In genomic region chr6:29378678-29379077, GRCm38 (mm10) we compare ENCODE assay signal across 20 mouse cellular contexts. TPM values are rescaled to one million over a fixed set of nuclear protein-coding genes. Genes with fewer than 3 reads are reported as not detected.
DNase-seq lines count a peak whose midpoint lies in the region; ATAC-seq and TF ChIP-seq lines count a peak whose summit lies in the region.
"Had no signal": no experiment of that assay in that cellular context is flagged by ENCODE, and none has a peak within 500 bp of the region (broad histone marks: within the 10 kb centered on the region; RNA-seq: fewer than 3 reads in every experiment).

No protein-coding gene starts in this region.

- H3K27ac ChIP-seq in lung, embryonic 14.5 days (ENCODE audit: low read depth), result no peak overlapping the region

- H3K9ac ChIP-seq in lung, embryonic 14.5 days, result no peak overlapping the region

- no peak overlapping the region for H3K4me2 ChIP-seq in lung, embryonic 14.5 days
- no peak overlapping the region for H3K4me2 ChIP-seq in myocyte (ENCODE audit: low read depth)

- peak; percentile 33; the same call in 1 of the 2 replicates for ATAC-seq in lung, embryonic 14.5 days (ENCODE audit: insufficient read depth)
- ATAC-seq: activated CD4-positive, CD25-positive, alpha-beta regulatory T cell, adult 4 months; CD4-positive, CD25-positive, alpha-beta regulatory T cell, adult 4 months; Patski had no signal

- no peaks in the 10 kb centered on the region for H3K79me2 ChIP-seq in myocyte (ENCODE audit: control insufficient read depth, insufficient read depth)

- H3K4me3 ChIP-seq in lung, embryonic 14.5 days (ENCODE audit: low read depth, low read length), result no peak overlapping the region
- no peak overlapping the region for H3K4me3 ChIP-seq in lung, adult 2 months (replicated peaks; ENCODE audit: extremely low read depth, low read depth, low read length)
- H3K4me3 ChIP-seq in myocyte, result no peak overlapping the region

- H3K4me1 ChIP-seq in lung, embryonic 14.5 days (ENCODE audit: insufficient read depth), result no peaks in the 10 kb centered on the region
- H3K4me1 ChIP-seq in lung, adult 2 months (ENCODE audit: control insufficient read depth, insufficient read depth, low read length), result no peaks in the 10 kb centered on the region

- no peak for DNase-seq in lung, embryonic 14.5 days
- DNase-seq in lung, adult 2 months, result no peak
- DNase-seq in cerebellum, adult 9-10 months, result no peak
- DNase-seq: adrenal gland, adult 2 months; adrenal gland, adult 8-10 months; adrenal gland, postnatal 10 days; adrenal gland, postnatal 14 days; adrenal gland, postnatal 25 days; adrenal gland, postnatal 36 days; B cell, adult 2 months; cerebellum, adult 11 months; cerebellum, adult 11-12 months; cerebellum, adult 18-20 months had no signal

- no peak for TF ChIP-seq POLR2A in lung, adult 2 months (IDR thresholded peaks at IDR 0.05; ENCODE audit: borderline replicate concordance, extremely low read depth, low read depth, low read length)
- TF ChIP-seq POLR2A in myocyte (IDR thresholded peaks at IDR 0.05; ENCODE audit: insufficient read length, low read depth), result peak; percentile 38

- no peaks in the 10 kb centered on the region for H3K9me3 ChIP-seq in lung, embryonic 14.5 days (ENCODE audit: low read depth, low read length)
- H3K9me3 ChIP-seq: G1E had no signal

- no peaks in the 10 kb centered on the region for H3K27me3 ChIP-seq in lung, embryonic 14.5 days (ENCODE audit: insufficient read depth, low read length)
- H3K27me3 ChIP-seq in myocyte (ENCODE audit: control insufficient read depth, insufficient read depth, insufficient read length), result no peaks in the 10 kb centered on the region
- H3K27me3 ChIP-seq: CH12.LX, Patski had no signal

- no peak overlapping the region for H3ac ChIP-seq in myocyte (ENCODE audit: control insufficient read depth, insufficient read length)

- 93% methylated on average over 10 of the region's 10 CpGs for WGBS in lung, embryonic 14.5 days
- WGBS in lung, adult 2 months, result 93% methylated on average over 10 of the region's 10 CpGs

- TF ChIP-seq CTCF in lung, embryonic 14.5 days (IDR thresholded peaks at IDR 0.05; ENCODE audit: low read depth), result no peak
- TF ChIP-seq CTCF in lung, adult 2 months (IDR thresholded peaks at IDR 0.05; ENCODE audit: insufficient read depth, low read length), result no peak

- H3K36me3 ChIP-seq in lung, embryonic 14.5 days (ENCODE audit: insufficient read depth), result peaks cover 48% of the 10 kb centered on the region
- H3K36me3 ChIP-seq in myocyte (ENCODE audit: control insufficient read depth, insufficient read depth), result peaks cover 38% of the 10 kb centered on the region

TF ChIP-seq in myocyte, 11 proteins besides CTCF, POLR2A, EP300 and RAD21:
- TF ChIP-seq MYOG (IDR thresholded peaks at IDR 0.05; ENCODE audit: control insufficient read depth in 1 of 3, insufficient read depth in 1 of 3, insufficient read length in 2 of 3, low read depth in 2 of 3) (no peak), POLR2AphosphoS2 (IDR thresholded peaks at IDR 0.05; ENCODE audit: insufficient read length, low read depth) (peak; percentile 91)
TF ChIP-seq in myocyte: peak in this region for 1.

RNA-seq across cellular contexts. Expression of gene Opn1sw, which starts 9.6 kb away (rescaled TPM):
- polyA plus RNA-seq in lung, embryonic 14.5 days (2014; fragmentation: Nextera tagmentation; extraction: Ambion mirVana), result 0.61 and 0.84 TPM in 2 replicates
- polyA plus RNA-seq in lung, adult 2 months (2012; rRNA removed), result 0.11 and 0.21 TPM in 2 replicates
- polyA plus RNA-seq in myocyte (2012; fragmentation: generic; extraction: Trizol), result 0.17 TPM
- polyA plus RNA-seq: adrenal gland, adult 2 months; G1E had no signal

RNA-seq across cellular contexts. Expression of gene Ccdc136, which starts 17.4 kb away (rescaled TPM):
- 15.3 and 15.8 TPM in 2 replicates for polyA plus RNA-seq in lung, embryonic 14.5 days (2014; fragmentation: Nextera tagmentation; extraction: Ambion mirVana)
- 2.5 and 3.2 TPM in 2 replicates for polyA plus RNA-seq in lung, adult 2 months (2012; rRNA removed)
- 16.7 TPM for polyA plus RNA-seq in myocyte (2012; fragmentation: generic; extraction: Trizol)

RNA-seq across cellular contexts. Expression of gene Calu, which starts 30.8 kb away (rescaled TPM):
- polyA plus RNA-seq in lung, embryonic 14.5 days (2014; fragmentation: Nextera tagmentation; extraction: Ambion mirVana), result 451 and 469 TPM in 2 replicates
- 44.0 and 76.1 TPM in 2 replicates for polyA plus RNA-seq in lung, adult 2 months (2012; rRNA removed)
- 183 TPM for polyA plus RNA-seq in myocyte (2012; fragmentation: generic; extraction: Trizol)

RNA-seq across cellular contexts. Expression of gene Flnc, which starts 54.4 kb away (rescaled TPM):
- polyA plus RNA-seq in lung, embryonic 14.5 days (2014; fragmentation: Nextera tagmentation; extraction: Ambion mirVana), result 8.8 and 10.1 TPM in 2 replicates
- polyA plus RNA-seq in lung, adult 2 months (2012; rRNA removed), result 4.9 and 11.2 TPM in 2 replicates
- 268 TPM for polyA plus RNA-seq in myocyte (2012; fragmentation: generic; extraction: Trizol)
- polyA plus RNA-seq: activated CD4-positive, CD25-positive, alpha-beta regulatory T cell, adult 4 months; CD4-positive, CD25-positive, alpha-beta regulatory T cell, adult 4 months had no signal

RNA-seq across cellular contexts. Expression of gene Fam71f1, which starts 59.7 kb away (rescaled TPM):
- 0.19 TPM in 1 of 2 replicates, not detected in the other for polyA plus RNA-seq in lung, embryonic 14.5 days (2014; fragmentation: Nextera tagmentation; extraction: Ambion mirVana)
- polyA plus RNA-seq in lung, adult 2 months (2012; rRNA removed), result 0.08 TPM in 1 of 2 replicates, not detected in the other
- 0.47 TPM for polyA plus RNA-seq in myocyte (2012; fragmentation: generic; extraction: Trizol)
- polyA plus RNA-seq: activated CD4-positive, CD25-positive, alpha-beta regulatory T cell, adult 4 months; adrenal gland, adult 2 months; brain, embryonic 14.5 days; CD4-positive, CD25-positive, alpha-beta regulatory T cell, adult 4 months; G1E had no signal
